Mouse (Mus musculus) cerebellum, adult 8-10 months (tissue): ENCODE data around the gene Ciz1.
A peak's percentile ranks its signal among the peaks of the same experiment; 100 is the strongest.

Source experiments
- DNase-seq: peaks from one replicate; pipeline ENCODE4 v3.0.0; 2022

Ciz1 gene

DNA sequence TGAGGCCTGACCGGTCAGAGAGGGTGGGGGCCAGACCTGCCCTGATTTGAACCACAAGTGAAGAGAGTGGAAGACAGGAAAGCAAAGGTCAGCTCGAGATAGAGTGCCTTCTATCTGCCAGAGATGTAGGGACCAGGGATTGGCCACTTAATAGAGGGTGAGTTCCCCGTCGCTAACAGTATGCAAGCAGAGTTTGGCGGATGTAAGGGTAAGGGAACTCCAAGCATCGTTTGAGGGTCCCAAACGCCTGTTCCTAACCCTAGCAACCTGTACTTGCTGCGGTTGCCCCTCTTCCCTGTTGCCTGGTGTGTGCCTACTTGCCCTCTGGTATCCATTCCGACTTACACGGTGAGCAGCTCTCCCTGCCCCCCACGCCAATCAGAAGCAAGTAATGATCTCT lies 31.4 kb upstream of the Ciz1 start:
- no peak for DNase-seq

DNA sequence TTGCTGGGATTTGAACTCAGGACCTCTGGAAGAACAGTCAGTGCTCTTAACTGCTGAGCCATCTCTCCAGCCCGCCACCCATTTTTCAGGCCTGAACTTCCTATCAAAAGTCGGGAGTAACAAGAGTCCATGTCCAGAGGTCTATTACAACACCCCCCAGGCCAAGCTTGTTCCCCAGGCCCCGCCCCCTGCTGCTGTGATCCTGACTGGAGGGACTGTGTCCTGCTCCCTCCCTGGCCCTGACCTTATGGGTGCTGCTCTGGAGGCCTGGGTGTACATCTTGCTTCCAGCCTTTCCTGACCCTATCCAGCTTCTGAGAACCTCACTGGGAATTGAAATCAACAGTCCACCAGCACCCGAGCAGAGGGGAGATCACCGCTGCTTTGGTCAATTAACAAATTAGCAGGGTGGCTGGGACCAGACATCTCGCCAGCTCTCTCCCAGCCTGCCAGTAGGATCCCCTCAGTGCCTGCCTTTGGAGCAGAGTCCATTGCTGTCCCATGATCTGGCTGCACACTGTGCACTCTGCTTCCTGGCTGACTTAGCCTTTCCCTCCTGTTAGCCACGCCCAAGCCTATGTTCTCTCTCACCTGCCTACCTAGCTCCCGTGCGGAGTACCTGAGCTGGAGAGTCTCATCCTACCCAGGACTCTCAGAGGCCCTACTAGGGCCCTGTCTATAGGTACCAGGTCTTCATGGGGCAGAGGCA lies 30.4 kb upstream of the Ciz1 start:
- no peak for DNase-seq

DNA sequence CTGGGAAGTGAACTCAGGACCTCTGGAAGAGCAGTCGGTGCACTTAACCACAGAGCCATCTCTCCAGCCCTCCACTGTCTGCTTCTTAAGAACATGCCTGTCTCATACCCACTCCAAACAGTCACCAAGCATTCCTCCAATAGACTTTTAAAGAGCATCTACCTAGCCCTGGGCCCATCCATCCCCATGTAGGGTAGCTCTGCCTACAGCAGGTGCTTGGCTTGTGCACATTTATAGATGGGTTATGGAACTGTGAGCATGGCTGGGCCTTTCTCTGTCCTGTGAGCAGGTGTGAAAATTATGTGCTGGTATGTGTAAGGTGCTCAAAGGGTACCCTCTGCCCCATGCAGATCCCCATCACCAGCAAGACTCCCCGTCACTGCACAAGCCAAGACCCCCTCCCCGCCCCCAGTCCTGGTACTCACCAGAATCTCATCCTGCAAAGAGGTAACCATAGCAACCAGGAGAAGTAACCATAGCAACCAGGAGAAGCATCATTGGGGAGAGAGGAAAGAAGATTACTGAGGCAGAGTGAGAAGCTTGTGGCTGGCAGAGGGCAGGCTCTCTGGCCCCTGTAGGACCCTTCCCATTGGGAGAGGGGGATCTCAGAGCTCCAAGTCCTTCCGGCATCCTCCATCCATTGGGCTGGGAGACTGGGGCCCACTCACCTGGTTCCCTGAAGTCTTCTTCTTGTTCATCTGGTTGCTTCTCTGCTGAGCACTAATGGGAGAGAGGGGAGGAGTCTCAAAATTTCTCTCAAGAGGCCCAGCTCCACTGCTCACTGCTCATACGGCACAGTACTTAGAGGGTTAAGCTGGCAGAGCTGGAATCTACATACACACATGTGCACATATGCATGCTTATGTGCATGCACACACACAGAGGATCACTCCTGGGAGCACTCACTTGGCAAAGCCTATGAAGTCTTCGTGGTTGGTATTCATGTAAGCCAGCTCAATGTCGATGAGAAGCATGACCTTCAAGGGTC lies 29.1 kb upstream of the Ciz1 start:
- DNase-seq, result no peak

DNA sequence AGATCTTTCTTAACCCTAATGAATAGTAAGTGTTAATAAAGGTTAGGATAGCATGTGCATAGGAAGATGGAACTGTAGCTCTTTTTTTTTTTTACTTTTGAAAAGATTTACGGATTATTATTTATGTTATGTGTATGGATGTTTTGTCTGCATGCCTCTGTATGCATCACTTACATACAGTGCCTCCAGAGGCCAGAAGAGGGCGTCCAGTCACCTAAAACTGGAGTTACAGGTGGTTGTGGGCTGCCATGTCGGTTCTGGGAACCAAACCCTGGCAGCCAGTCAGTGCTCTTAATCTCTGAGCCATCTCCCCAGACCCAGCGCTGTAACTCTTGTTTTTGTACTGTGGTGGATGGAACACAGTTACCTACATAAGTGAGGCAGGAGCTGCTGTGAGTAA lies 27.8 kb upstream of the Ciz1 start:
- no peak for DNase-seq

DNA sequence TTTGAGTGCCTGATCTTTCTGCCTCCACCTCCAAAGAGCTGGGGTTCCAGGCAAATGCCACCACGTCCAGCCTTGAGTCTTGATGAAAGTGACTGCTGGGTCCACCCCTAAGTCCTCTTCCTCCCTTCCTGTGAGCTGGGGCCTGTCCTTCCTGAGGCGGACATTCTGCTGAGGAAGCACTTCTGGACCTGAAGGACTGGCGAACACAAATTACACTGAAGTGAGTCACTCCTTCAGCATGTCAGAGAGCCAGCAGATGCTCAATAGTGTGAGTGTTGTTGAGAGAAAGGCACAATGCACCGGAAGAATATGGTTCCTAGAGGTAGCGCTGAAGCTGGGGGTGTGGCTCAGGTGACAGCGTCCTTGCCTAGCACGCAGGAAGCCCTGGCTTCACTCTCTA lies 26.8 kb upstream of the Ciz1 start:
- DNase-seq, result no peak

DNA sequence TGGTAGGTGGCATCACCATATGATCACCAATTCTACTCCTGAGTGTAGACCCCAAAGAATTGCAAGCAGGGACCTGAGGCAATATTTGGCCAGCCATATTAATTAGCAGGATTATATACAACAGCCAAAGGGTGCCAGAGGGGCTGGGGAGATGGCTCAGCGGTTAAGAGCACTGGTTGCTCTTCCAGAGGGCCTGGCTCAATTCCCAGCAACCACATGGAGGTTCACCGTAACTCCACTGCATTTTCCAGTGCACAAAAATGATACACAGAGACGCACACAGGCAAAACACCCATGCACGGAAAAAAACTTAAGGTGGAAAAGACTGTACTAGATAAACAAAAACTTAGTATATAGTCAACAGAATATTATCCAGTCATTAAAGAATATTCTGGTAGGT lies 24.9 kb upstream of the Ciz1 start:
- DNase-seq, result no peak

DNA sequence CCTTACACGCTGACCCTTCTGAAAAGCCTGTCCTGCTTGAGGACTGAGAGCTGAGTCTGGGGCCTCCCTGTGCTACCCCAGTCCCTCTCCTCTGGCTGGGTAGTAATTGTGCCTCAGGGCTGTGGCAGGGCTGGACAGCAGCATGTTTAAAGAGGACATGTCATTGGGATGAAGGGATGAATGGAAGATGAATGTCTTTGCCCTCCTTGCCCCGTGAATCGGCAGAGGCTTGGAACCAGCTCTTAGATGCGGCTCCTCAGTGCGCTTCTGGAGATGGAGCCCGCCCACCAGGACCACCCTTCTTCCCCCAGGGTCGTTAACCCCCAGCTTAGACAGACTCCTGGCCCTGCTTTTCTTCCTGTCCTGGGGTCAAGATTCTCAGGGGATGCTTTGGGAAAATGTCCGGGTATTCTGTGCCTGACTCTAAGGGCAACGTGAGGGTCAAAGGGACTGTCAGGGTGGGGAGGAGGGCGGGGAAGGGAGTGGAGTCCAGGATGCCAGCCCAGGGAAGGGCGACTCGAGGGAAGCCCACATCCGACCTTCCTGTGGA lies 23.1 kb upstream of the Ciz1 start:
- DNase-seq, result no peak

DNA sequence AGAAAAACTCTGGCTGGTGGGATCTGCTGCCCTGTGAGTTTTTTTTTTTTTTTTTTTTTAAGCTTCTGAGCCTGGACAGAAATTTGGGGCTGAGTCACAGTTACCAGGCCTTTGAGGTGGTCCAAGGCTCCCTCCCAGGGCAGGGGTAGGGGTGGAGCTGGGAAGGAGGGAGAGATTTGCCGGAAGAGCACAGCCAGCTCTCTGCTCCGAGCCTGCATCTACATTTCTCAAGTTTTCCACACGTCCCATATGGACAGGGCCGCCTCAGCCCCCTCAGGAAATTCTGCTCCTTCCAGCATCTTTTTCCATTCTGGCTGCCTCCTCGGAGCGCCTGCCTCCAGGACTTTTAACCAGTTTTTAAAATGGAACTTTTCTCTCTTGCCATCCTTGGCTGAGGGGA lies 22.6 kb upstream of the Ciz1 start:
- DNase-seq, result no peak

DNA sequence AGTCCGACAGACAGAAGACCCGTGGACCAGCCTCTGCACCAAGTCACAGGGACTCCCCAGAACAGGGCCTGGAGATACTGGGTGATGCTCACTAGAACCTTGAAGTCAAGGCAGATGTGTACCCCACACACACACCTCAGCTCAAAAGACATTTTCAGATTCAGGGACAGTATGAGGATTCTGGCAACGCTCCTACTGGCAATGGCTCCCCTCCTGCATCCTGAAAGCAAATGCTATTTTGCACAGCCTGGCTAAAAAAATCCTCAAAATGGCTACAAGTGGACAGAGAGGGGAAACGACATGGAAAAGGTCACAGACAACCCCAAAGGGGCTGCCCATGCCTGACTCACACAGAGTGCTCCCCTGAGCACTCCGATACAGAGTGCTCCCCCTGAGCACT lies 20.0 kb upstream of the Ciz1 start:
- DNase-seq, result no peak

DNA sequence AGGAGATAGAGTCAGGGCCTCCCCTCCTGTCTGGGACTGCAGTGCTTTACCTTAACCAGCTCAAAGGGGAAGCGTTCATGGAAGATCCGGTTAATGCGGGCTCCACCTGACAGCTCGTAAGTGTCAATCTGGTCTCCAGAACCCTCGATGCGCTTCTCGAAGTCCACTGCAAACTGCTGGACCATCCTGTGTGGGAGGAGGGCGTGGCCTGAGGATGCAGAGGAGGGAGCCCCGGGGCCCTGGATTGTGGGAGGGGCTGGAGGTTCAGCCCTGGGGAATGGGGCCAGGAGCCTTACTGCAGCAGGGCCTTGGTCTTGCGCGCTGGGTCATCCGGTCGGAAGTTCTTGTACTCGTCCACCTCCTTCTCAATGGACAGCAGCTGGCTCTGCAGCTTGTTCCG lies 16.2 kb upstream of the Ciz1 start:
- no peak for DNase-seq

DNA sequence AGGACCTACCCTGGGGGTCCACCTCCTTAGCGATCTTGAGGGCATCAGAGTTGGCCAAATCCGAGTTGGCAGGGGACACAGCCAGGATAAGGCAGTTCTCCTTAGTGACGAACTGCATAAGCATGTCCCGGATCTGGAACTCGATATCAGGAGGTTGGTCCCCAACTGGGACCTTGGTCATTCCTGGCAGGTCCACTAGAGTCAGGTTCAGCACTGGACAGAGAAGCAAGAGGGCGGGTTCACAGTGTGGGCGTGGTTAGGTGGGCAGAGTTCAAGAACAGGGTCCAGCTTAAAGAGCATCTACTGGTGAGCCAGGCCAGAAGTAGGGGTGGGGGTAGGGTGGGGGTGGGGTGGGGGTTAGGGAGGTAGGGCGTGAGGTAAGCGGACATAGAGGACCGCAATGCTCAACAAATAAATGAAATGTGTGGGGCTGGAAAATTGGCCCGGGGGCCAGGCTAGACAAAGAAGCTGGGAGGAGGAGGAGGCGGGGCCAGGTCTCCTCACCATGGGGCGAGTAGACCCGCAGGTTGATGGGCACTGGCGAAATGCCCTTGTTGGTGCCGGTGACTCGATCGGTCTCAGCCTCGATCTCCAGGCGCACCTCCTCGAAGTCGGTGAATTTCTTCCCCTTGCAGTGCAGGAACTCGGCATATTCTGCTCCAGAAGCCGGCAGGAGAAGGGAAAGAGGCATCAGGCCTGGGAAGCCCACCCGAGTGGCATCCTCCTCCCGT lies 12.1 kb upstream of the Ciz1 start:
- no peak for DNase-seq

DNA sequence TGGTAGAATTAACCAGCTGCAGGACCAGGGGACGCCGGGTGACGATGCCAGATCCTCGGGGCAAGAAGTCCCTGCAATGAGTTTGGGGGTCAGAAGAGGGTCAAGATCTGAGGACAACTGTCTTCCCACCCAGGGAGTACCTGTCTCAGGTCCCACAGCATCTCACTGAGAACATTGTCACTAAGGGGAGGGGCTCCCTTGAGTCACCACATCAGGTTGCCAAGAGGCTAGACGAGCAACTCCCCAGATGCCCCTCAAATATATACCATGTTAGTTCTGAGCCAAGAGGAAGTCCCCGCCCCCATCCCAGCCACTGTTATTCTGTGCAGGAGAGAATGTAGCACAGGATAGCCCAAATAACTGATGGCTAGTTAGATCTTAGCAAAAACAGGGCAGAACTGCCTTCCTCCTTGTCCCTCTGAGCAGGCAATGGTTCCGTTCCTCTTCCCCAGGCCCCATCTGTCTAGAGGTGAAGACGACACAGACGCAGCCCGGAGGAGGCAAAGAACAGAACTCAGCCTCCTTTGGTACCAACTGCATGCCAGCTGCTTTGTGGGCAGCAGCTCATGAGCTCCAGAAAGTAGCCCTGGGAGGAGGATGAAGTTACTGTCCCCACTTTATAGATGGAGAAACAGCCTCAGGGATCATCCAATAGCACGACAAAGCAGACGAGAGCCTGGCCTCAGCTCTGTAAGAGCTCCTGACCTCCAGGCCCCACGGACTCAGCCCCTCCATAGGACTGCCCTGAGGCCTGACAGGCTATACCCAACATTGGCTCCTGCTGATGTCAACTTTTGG lies 11.1 kb upstream of the Ciz1 start:
- DNase-seq, result no peak

DNA sequence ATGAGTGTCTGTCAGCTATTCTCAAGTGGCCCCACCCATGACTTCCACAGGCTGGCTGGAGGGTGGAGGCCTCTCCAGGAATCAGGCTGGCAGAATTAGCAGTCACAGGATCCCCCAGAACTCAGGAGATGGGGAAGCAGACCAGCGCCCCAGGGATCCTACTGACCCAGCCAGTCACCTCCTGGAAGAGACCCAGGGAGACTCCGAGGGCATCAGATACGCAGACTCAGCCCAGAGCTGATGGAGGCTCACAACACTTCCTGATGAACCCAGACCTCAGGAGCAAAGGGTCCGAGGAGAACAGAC lies 10.5 kb upstream of the Ciz1 start:
- DNase-seq, result peak; percentile 61

DNA sequence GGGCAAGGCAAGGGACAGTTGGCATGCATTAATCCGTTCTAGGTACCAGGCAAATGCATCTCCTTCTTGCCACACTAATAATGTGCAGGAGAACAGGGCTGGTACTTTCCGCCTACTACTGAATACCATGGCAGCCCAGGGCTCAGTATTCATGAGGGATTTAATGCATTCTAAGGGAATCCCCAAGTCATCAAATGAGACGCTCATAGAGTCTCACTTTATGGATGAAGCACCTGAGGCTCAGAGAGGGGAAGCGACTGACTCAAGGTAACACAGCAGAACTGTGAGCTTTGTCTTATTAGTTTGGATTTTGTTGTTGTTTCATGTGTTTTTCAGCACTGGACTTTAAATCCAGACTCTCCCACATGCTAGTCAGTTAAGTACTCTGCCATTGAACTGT lies 10.1 kb upstream of the Ciz1 start:
- no peak for DNase-seq

DNA sequence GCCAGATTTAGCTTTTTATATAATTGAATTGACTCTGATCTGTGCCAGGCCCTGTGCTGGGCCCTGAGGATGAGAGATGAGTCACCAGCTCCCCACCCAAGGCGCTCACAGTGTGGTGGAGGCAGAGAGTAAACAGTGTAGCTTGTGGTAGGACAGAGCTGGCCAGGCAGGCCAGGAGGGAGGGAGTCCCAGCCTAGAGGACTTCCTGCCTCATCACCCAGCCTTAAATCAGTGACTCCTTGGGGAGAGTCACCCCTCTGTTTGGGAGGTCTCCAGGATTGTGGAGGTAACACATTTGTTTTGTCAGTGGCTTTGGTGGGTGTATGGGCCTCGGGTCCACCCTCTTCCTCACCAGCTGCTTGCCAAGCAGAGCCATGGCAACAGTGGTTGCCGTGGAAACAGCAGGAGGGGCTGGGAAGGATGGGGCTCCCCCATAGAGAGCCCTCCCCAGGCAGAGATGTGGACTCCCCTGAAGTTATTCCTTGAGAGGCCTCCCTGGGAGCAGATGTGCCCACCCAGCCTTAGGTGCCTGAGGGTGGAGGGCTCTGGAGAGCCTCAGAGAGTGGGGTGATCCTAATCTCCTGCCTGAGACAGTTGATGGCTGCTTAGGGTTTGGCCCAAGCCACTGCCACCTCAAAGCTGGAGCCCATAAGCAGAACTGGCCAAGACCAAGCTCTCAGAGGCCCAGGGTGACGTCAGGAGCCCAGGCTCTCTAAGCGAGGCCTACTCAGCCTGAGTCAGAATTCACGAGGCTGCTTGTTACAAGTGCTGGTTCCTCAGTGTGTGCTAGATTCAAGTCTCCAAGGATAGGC lies 9.4 kb upstream of the Ciz1 start:
- peak; percentile 82 for DNase-seq

DNA sequence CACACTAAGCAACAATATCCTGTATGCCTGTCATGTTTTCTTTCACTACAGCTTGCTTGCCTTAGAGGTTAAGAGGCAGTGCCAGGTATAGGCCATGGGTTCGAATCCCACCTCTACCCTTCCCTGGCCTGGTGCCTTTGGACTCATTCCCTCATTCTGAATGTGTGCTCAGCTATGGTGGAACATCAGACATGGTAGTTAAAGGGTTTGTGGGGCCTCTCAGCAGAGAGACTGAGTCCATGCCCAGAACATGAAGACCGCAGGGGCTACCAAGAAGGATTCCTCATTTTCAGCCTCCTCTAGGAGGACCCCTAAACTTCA lies 8.8 kb upstream of the Ciz1 start:
- DNase-seq, result peak; percentile 67

DNA sequence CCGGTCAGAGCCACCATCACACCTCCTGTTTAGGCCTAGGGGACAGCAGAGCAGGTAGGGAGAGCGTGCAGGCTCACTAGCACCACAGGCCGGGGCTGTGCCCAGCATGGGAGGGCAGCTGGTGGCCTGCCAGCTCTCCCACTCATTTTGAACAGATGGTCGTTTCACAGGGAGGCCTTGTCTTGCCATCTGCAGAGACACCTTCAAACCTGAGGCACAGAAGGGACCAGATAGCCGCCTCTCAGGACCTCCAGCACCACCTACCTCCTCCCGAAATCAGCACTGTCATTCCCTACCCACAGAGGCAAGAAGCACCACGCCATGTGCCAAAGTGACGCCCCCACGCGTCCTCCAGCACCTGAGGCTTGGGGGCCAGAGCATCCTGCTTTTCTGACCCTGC lies 8.1 kb upstream of the Ciz1 start:
- DNase-seq, result peak; percentile 97

DNA sequence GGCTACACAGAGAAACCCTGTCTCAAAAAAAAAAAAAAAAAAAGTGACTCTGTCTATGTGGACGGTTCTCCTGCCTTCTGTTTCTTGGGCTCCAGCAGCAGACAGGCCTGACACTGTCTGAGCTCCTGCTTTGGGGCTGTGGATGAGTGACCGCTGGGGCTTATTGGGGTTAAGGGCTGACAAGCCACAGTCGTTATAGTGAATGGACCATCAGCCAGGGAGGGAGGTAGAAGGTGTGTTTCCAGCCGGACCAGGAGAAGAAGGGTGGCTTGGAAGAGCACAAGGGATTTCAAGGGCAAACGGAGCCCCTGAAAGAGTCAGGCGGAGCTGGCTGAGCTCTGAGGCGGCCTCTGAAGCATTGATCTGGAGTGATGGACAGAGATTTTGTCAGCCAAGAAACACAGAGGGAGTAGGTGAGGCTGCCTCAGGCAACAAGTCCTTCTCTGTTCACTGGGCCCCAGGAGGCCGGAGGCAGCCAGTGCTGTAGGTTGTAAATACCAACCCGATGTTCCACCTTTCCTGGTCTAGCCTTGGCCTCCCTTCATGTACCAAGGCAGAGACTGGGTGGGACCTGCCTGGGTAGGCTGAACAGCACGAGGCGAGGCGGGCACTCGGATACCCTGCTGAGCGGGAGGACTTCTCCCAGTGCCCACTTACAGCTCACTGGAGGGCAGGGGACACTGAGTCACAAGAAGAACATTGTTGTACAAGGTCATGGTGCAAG lies 7.4 kb upstream of the Ciz1 start:
- DNase-seq, result no peak

DNA sequence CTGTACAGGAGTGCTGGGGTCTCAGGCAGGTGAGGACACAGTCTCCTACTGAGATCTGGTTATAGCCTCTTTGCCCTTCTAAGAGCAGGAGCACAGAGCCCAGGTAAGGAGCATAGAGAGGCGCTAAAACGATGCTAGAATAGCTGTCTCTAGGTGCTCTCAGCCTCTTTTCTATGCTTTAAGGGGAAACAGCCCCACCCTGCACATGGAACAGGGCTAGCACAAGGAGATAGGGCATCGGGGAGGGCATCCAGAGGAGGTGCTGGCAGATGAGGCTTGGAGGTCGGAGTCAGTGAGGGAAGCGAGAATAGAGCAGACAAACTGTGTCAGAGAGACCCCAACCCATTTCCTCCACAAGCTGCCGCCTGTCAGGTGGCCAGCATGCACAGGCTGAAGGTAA lies 5.1 kb upstream of the Ciz1 start:
- DNase-seq, result no peak

DNA sequence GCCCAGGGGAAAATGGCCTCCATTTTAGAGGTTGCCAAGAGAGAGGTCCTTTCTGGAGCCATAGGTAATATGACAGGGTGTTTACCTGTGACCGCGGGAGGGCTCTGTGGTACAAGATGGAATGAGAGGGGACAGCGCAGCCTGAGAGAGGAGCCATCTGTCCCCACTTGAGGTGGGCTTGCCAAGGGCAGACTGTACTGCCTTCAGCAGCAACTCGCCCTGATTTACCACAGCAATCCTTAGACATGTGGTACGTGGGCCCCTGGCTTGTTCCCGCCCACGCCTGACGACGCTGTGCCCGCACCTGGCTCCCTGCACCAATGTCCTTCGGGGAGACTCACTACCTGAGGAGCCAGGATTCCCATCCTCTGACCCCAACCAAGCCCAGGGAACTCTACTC lies 3.8 kb upstream of the Ciz1 start:
- peak; percentile 71 for DNase-seq

DNA sequence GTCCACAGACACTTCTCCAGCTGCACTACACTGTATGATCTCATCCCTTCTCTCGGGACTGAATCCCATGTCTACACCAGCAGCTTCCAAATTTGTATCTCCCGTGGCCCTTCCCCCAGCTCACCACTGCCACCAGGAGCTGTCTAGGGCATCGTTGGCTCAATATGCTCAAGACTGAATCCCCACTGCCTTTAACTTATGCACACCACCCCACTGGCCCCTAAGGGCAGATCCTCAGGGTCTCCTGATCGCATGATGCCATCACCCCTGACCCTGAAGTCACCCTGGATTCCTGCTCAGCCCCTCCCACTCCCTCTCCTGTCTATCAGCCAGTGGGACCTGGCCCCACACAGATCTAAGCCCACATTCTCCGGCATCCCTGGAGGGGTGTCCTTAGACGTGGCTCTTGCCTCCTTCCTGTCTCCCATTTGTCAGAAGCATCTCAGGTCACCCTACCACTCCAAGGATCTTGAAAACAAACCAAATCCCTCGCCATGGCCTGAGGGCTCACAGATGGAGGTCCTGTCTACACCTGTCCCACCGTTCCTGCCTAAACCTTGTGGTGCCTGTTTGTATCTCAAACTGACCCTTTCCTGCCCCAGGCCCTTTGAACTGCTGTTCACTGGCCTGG lies 2.4 kb upstream of the Ciz1 start:
- peak; percentile 52 for DNase-seq
